Mouse (Mus musculus) limb, embryonic 14.5 days (tissue): ENCODE measurements at regions not wholly inside any gene's neighbourhood (a gene's known extent, or its start where the extent isn't known, plus 50 kb on each side); places are given as distances from the start of the nearest gene placed in this dataset.

Experiments used
- ATAC-seq: fragments of 200-750 bp; cut with Nextera tagmentation; 2 replicates; pipeline ENCODE4 v1.8.0; 2017; ENCODE audit warnings: low read depth, moderate number of reproducible peaks, moderate TSS enrichment; ENCODE audit not compliant: low FRiP score
- DNase-seq: peaks from one replicate; pipeline ENCODE4 v3.0.0-alpha.2; 2015; ENCODE audit warnings: low spot score
- H3K27ac ChIP-seq: fragments of 300-500 bp; sonication (generic); replicated peaks from 2 replicates; pipeline ENCODE4 v1.5.1; 2014; ENCODE audit warnings: low read depth, mild to moderate bottlenecking, low read length, moderate library complexity, mixed read lengths
- H3K27me3 ChIP-seq: fragments of 300-500 bp; sonication (generic); 2 replicates; pipeline ENCODE4 v1.6.1; 2014; ENCODE audit warnings: low read length, mixed read lengths; ENCODE audit not compliant: control insufficient read depth, insufficient read depth
- H3K36me3 ChIP-seq: fragments of 300-500 bp; sonication (generic); 2 replicates; pipeline ENCODE4 v1.6.1; 2014; ENCODE audit warnings: mild to moderate bottlenecking, low read length, moderate library complexity, mixed read lengths; ENCODE audit not compliant: control insufficient read depth, insufficient read depth
- H3K4me1 ChIP-seq: fragments of 300-500 bp; sonication (generic); 2 replicates; pipeline ENCODE4 v1.6.1; 2014; ENCODE audit warnings: antibody characterized with exemption, low read length, mixed read lengths; ENCODE audit not compliant: control insufficient read depth, insufficient read depth
- H3K4me2 ChIP-seq: fragments of 300-500 bp; sonication (generic); replicated peaks from 2 replicates; pipeline ENCODE4 v1.6.1; 2014; ENCODE audit warnings: low read depth, mild to moderate bottlenecking, low read length, moderate library complexity; ENCODE audit not compliant: severe bottlenecking
- H3K4me3 ChIP-seq: fragments of 300-500 bp; sonication (generic); replicated peaks from 2 replicates; pipeline ENCODE4 v1.5.1; 2014; ENCODE audit warnings: low read length
- H3K9ac ChIP-seq: fragments of 300-500 bp; sonication (generic); 2 replicates; pipeline ENCODE4 v1.6.1; 2014; ENCODE audit warnings: mild to moderate bottlenecking, low read depth, low read length, moderate library complexity; ENCODE audit not compliant: severe bottlenecking
- H3K9me3 ChIP-seq: fragments of 300-500 bp; sonication (generic); 2 replicates; pipeline ENCODE4 v1.6.1; 2016; ENCODE audit warnings: low read length; ENCODE audit not compliant: control insufficient read depth
- POLR2A ChIP-seq: fragments of 200-500 bp; IDR thresholded peaks from 2 replicates; pipeline ENCODE4 v1.8.0; 2012; ENCODE audit warnings: inconsistent platforms, mild to moderate bottlenecking, moderate library complexity, borderline replicate concordance; ENCODE audit not compliant: insufficient read depth, insufficient read length; ENCODE audit errors: extremely low read depth
- WGBS: fragments of 180-500 bp; shearing (Covaris S2); extraction: QIAGEN DNeasy Blood & Tissue Kit; methylation state at CpG from one replicate; pipeline ENCODE4 v1.1.7; 2014; 5-methylcytosine and 5-hydroxymethylcytosine counted together

- Histone ChIP-seq H3K4me1 (peaks cover 4% of the 10 kb centered on the region), H3K27me3 (no peaks in the 10 kb centered on the region), H3K4me3 (no peak overlapping the region), H3K27ac (no peak overlapping the region), H3K4me2 (no peak overlapping the region), H3K9ac (no peak overlapping the region), H3K9me3 (no peaks in the 10 kb centered on the region), H3K36me3 (no peaks in the 10 kb centered on the region)
- no peak for TF ChIP-seq POLR2A
- DNase-seq (peak; percentile 81), ATAC-seq (peak; percentile 80; the same call in 1 of the 2 replicates)
- WGBS: 14% methylated on average over 4 of the region's 4 CpGs
These were observed 59.3 kb downstream of the 1700080O16Rik start for GRCm38 (mm10) chrX:51913247-51913646.

- peak; percentile 19; the same call in 1 of the 2 replicates for ATAC-seq
- peak overlapping the region; percentile 56 for H3K27ac ChIP-seq
- 33% methylated on average over 1 of the region's 1 CpGs for WGBS
- DNase-seq: peak; percentile 11
- H3K9ac ChIP-seq: no peak overlapping the region
- no peaks in the 10 kb centered on the region for H3K27me3 ChIP-seq
- no peak overlapping the region for H3K4me3 ChIP-seq
- H3K4me1 ChIP-seq: peaks cover 4% of the 10 kb centered on the region
- no peak overlapping the region for H3K4me2 ChIP-seq
- no peaks in the 10 kb centered on the region for H3K36me3 ChIP-seq
- H3K9me3 ChIP-seq: no peaks in the 10 kb centered on the region
- TF ChIP-seq POLR2A: no peak
These were observed 61.0 kb downstream of the 1700080O16Rik start for GRCm38 (mm10) chrX:51911566-51911965.

GRCm38 (mm10) chrX:51910576-51910975, 62.0 kb downstream of the 1700080O16Rik start:
- H3K36me3 ChIP-seq: no peaks in the 10 kb centered on the region
- peaks cover 4% of the 10 kb centered on the region for H3K4me1 ChIP-seq
- H3K27ac ChIP-seq: no peak overlapping the region
- H3K9ac ChIP-seq: no peak overlapping the region
- no peak for ATAC-seq
- no peaks in the 10 kb centered on the region for H3K9me3 ChIP-seq
- WGBS: 9% methylated on average over 1 of the region's 1 CpGs
- H3K4me2 ChIP-seq: no peak overlapping the region
- TF ChIP-seq POLR2A: no peak
- H3K27me3 ChIP-seq: no peaks in the 10 kb centered on the region
- no peak overlapping the region for H3K4me3 ChIP-seq
- peak; percentile 10 for DNase-seq

- Histone ChIP-seq H3K9me3 (no peaks in the 10 kb centered on the region), H3K27me3 (no peaks in the 10 kb centered on the region), H3K36me3 (no peaks in the 10 kb centered on the region), H3K4me3 (no peak overlapping the region), H3K4me1 (no peaks in the 10 kb centered on the region), H3K4me2 (no peak overlapping the region), H3K27ac (no peak overlapping the region), H3K9ac (no peak overlapping the region)
- TF ChIP-seq POLR2A: no peak
- ATAC-seq (no peak), DNase-seq (no peak)
- WGBS: 89% methylated on average over 4 of the region's 4 CpGs
These were observed 74.1 kb downstream of the 1700080O16Rik start for GRCm38 (mm10) chrX:51898445-51898844.

GRCm38 (mm10) chrX:51897059-51897458, 75.5 kb downstream of the 1700080O16Rik start:
- Histone ChIP-seq H3K27me3 (no peaks in the 10 kb centered on the region), H3K4me2 (no peak overlapping the region), H3K36me3 (no peaks in the 10 kb centered on the region), H3K4me1 (no peaks in the 10 kb centered on the region), H3K9ac (no peak overlapping the region), H3K4me3 (no peak overlapping the region), H3K9me3 (no peaks in the 10 kb centered on the region), H3K27ac (0 out of 2 replicates have a peak overlapping the region, but pooled peaks have one; percentile 9)
- 26% methylated on average over 5 of the region's 5 CpGs for WGBS
- no peak for ATAC-seq
- TF ChIP-seq POLR2A: no peak
- no peak for DNase-seq
